Mouse (Mus musculus): ENCODE data around the gene Agpat1. TPM values are rescaled to one million over a fixed set of nuclear protein-coding genes. Genes with fewer than 3 reads are reported as not detected.

The Agpat1 gene
- polyA plus RNA-seq, 1 experiment, result 245 TPM

GRCm38 (mm10) chr17:34646906-34647787 is 43.1 kb downstream of the Agpat1 start, which contains the start of gene Atf6b:
Gene Atf6b, plus strand, starts transcription at chr17:34647146.
- Histone ChIP-seq H3K4me3 (ENCODE audit: insufficient read depth, low read depth, low read length) (peak within 1 kb of the TSS; percentile 78), H3K27ac (ENCODE audit: insufficient read depth, low read depth, low read length) (peak within 1 kb of the TSS; percentile 24; the same call in 1 of the 2 replicates), H3K4me1 (ENCODE audit: control insufficient read depth, insufficient read depth, low read length) (peaks cover 3% of the 10 kb centered on the region; the same call in 1 of the 2 replicates), H3K27me3 (replicated peaks; ENCODE audit: control insufficient read depth, insufficient read depth, low read length) (no peaks in the 10 kb centered on the region), H3K36me3 (ENCODE audit: control insufficient read depth, insufficient read depth, low read length) (no peaks in the 10 kb centered on the region)
- under 1% methylated on average over 66 of the region's 66 CpGs for WGBS
- TF ChIP-seq CTCF (conservative IDR thresholded peaks at IDR 0.05; ENCODE audit: insufficient read depth, insufficient read length, low read depth, low read length) (no peak), POLR2A (IDR thresholded peaks at IDR 0.05; ENCODE audit: low read depth, low read length) (peak; percentile 29)
- DNase-seq, result peak; percentile 99

DNA sequence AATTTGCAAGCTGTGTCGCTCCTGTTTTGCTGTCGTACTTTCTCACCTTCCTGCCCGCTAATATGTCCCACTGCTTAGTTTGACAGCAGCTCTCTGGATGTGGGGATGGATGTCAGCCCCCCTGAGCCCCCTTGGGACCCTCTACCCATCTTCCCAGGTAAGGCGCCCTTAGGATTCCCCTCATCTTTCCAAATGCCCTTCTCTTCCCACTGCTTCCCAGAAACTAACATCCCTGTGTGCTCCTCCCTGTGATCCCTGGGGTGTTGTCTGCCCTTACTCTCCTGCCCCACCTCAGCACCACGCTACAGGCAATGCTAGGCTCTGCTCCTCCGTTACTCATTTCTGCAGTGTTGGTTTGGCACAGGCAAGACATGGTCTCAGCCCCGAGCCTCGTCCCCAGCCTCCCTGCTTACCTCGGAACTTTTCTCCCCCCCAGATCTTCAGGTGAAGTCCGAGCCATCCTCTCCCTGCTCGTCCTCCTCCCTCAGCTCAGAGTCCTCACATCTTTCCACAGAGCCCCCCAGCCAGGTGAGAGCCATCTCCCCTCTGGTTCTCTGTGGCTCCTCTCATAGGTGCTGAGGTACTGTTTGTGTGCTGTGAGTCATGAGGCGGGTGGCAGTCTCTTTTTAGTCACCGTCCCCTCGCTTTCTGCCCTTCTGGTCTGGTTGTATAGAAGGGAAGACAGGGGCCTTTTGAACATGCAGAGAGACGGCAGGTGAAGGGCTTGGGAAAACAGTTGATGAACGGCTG is 44.3 kb downstream of the Agpat1 start:
- TF ChIP-seq POLR2A (IDR thresholded peaks at IDR 0.05; ENCODE audit: low read depth, low read length) (no peak), CTCF (conservative IDR thresholded peaks at IDR 0.05; ENCODE audit: insufficient read depth, insufficient read length, low read depth, low read length) (no peak)
- H3K4me1 ChIP-seq (ENCODE audit: control insufficient read depth, insufficient read depth, low read length), result peaks cover 3% of the 10 kb centered on the region; the same call in 1 of the 2 replicates
- H3K27me3 ChIP-seq (replicated peaks; ENCODE audit: control insufficient read depth, insufficient read depth, low read length), result no peaks in the 10 kb centered on the region
- H3K36me3 ChIP-seq (ENCODE audit: control insufficient read depth, insufficient read depth, low read length), result no peaks in the 10 kb centered on the region
- WGBS, result 82% methylated on average over 16 of the region's 16 CpGs
- H3K4me3 ChIP-seq (ENCODE audit: insufficient read depth, low read depth, low read length), result no peak overlapping the region
- DNase-seq, result no peak
- H3K27ac ChIP-seq (ENCODE audit: insufficient read depth, low read depth, low read length), result no peak overlapping the region

- no peak for DNase-seq
Measured at GRCm38 (mm10) chr17:34649106-34649864, 45.2 kb downstream of the Agpat1 start.

GRCm38 (mm10) chr17:34650781-34651180 is 46.7 kb downstream of the Agpat1 start:
- DNase-seq, result no peak
- 84% methylated on average over 14 of the region's 14 CpGs for WGBS
- TF ChIP-seq POLR2A (IDR thresholded peaks at IDR 0.05; ENCODE audit: low read depth, low read length) (no peak), CTCF (conservative IDR thresholded peaks at IDR 0.05; ENCODE audit: insufficient read depth, insufficient read length, low read depth, low read length) (no peak)
- H3K27ac ChIP-seq (ENCODE audit: insufficient read depth, low read depth, low read length), result no peak overlapping the region
- H3K27me3 ChIP-seq (replicated peaks; ENCODE audit: control insufficient read depth, insufficient read depth, low read length), result no peaks in the 10 kb centered on the region
- no peaks in the 10 kb centered on the region; the same call in 1 of the 2 replicates for H3K36me3 ChIP-seq (ENCODE audit: control insufficient read depth, insufficient read depth, low read length)
- H3K4me3 ChIP-seq (ENCODE audit: insufficient read depth, low read depth, low read length), result no peak overlapping the region
- peaks cover 4% of the 10 kb centered on the region; the same call in 1 of the 2 replicates for H3K4me1 ChIP-seq (ENCODE audit: control insufficient read depth, insufficient read depth, low read length)

More at GRCm38 (mm10) chr17:34649106-34649864, 45.2 kb downstream of the Agpat1 start:
- Histone ChIP-seq H3K27ac (ENCODE audit: insufficient read depth, low read depth, low read length) (no peak overlapping the region), H3K4me3 (ENCODE audit: insufficient read depth, low read depth, low read length) (no peak overlapping the region), H3K36me3 (ENCODE audit: control insufficient read depth, insufficient read depth, low read length) (no peaks in the 10 kb centered on the region; the same call in 1 of the 2 replicates), H3K4me1 (ENCODE audit: control insufficient read depth, insufficient read depth, low read length) (peaks cover 3% of the 10 kb centered on the region; the same call in 1 of the 2 replicates), H3K27me3 (replicated peaks; ENCODE audit: control insufficient read depth, insufficient read depth, low read length) (no peaks in the 10 kb centered on the region)
- WGBS, result 87% methylated on average over 18 of the region's 18 CpGs
- TF ChIP-seq CTCF (conservative IDR thresholded peaks at IDR 0.05; ENCODE audit: insufficient read depth, insufficient read length, low read depth, low read length), result no peak
- no peak for TF ChIP-seq POLR2A (IDR thresholded peaks at IDR 0.05; ENCODE audit: low read depth, low read length)

DNA sequence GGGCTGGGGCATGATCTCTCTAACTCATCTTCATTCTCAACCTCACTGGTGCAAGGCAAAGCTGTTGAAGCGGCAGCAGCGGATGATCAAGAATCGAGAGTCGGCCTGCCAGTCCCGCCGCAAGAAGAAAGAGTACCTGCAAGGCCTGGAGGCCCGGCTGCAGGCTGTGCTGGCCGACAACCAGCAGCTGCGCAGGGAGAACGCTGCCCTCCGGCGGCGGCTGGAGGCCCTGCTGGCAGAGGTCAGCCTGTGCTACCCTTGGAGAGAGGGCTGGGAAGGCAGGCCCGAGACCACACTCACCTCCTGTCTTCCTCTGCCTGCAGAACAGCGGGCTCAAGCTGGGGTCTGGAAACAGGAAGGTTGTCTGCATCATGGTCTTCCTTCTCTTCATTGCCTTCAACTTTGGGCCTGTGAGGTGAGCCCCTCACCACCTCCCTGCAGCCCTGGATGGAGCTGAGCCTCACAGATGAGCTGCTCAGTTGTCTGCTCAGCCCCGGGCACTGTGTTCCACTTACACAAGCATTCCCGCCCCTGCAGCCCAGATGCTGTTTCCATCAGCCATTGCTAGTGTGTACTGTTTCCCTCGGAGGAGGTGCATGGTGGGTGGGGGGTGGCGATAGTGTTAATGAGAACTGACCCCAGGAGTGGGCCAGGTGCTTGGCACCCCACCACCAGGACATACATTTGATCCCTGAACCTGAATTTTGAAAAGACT is 47.6 kb downstream of the Agpat1 start:
- 43% methylated on average over 19 of the region's 19 CpGs for WGBS
- DNase-seq, result peak; percentile 69
- H3K4me1 ChIP-seq (ENCODE audit: control insufficient read depth, insufficient read depth, low read length), result peaks cover 8% of the 10 kb centered on the region; the same call in 1 of the 2 replicates
- H3K27me3 ChIP-seq (replicated peaks; ENCODE audit: control insufficient read depth, insufficient read depth, low read length), result no peaks in the 10 kb centered on the region
- H3K27ac ChIP-seq (ENCODE audit: insufficient read depth, low read depth, low read length), result no peak overlapping the region
- TF ChIP-seq POLR2A (IDR thresholded peaks at IDR 0.05; ENCODE audit: low read depth, low read length) (no peak), CTCF (conservative IDR thresholded peaks at IDR 0.05; ENCODE audit: insufficient read depth, insufficient read length, low read depth, low read length) (peak; percentile 54; the same call in 1 of the 2 replicates)
- H3K36me3 ChIP-seq (ENCODE audit: control insufficient read depth, insufficient read depth, low read length), result no peaks in the 10 kb centered on the region; the same call in 1 of the 2 replicates
- no peak overlapping the region for H3K4me3 ChIP-seq (ENCODE audit: insufficient read depth, low read depth, low read length)

- H3K27me3 ChIP-seq (replicated peaks; ENCODE audit: control insufficient read depth, insufficient read depth, low read length), result no peaks in the 10 kb centered on the region
- 76% methylated on average over 10 of the region's 10 CpGs for WGBS
- DNase-seq, result no peak
- TF ChIP-seq POLR2A (IDR thresholded peaks at IDR 0.05; ENCODE audit: low read depth, low read length) (no peak), CTCF (conservative IDR thresholded peaks at IDR 0.05; ENCODE audit: insufficient read depth, insufficient read length, low read depth, low read length) (no peak)
- peaks cover 8% of the 10 kb centered on the region; the same call in 1 of the 2 replicates for H3K4me1 ChIP-seq (ENCODE audit: control insufficient read depth, insufficient read depth, low read length)
- H3K4me3 ChIP-seq (ENCODE audit: insufficient read depth, low read depth, low read length), result no peak overlapping the region
- no peaks in the 10 kb centered on the region; the same call in 1 of the 2 replicates for H3K36me3 ChIP-seq (ENCODE audit: control insufficient read depth, insufficient read depth, low read length)
- H3K27ac ChIP-seq (ENCODE audit: insufficient read depth, low read depth, low read length), result no peak overlapping the region
Measured at GRCm38 (mm10) chr17:34652546-34652945, 48.5 kb downstream of the Agpat1 start.
